Mouse (Mus musculus) lung, postnatal 14 days (tissue): Measurements from ENCODE around the gene Psma6.

Experiments used
- DNase-seq: peaks from one replicate; pipeline ENCODE4 v3.0.0; 2021

The Psma6 gene

GRCm38 (mm10) chr12:55440416-55440815, 56.4 kb downstream of the Psma6 start:
- no peak for DNase-seq

- DNase-seq: no peak
Observed at GRCm38 (mm10) chr12:55442245-55442644, 58.2 kb downstream of the Psma6 start.

GRCm38 (mm10) chr12:55442861-55443850, 59.1 kb downstream of the Psma6 start:
- DNase-seq: peak; percentile 90

GRCm38 (mm10) chr12:55444031-55444451, 60.0 kb downstream of the Psma6 start:
- no peak for DNase-seq

GRCm38 (mm10) chr12:55445583-55445982, 61.6 kb downstream of the Psma6 start:
- DNase-seq: no peak

GRCm38 (mm10) chr12:55446366-55446745, 62.3 kb downstream of the Psma6 start:
- no peak for DNase-seq

- DNase-seq: peak; percentile 72
Observed at GRCm38 (mm10) chr12:55446746-55447395, 62.8 kb downstream of the Psma6 start.

GRCm38 (mm10) chr12:55447396-55447760, 63.4 kb downstream of the Psma6 start:
- no peak for DNase-seq

- DNase-seq: no peak
Observed at GRCm38 (mm10) chr12:55448457-55448856, 64.4 kb downstream of the Psma6 start.

- DNase-seq: no peak
Observed at GRCm38 (mm10) chr12:55449048-55449447, 65.0 kb downstream of the Psma6 start.

GRCm38 (mm10) chr12:55450421-55450820, 66.4 kb downstream of the Psma6 start:
- DNase-seq: no peak

- DNase-seq: no peak
Observed at GRCm38 (mm10) chr12:55452839-55453238, 68.8 kb downstream of the Psma6 start.

- DNase-seq: no peak
Observed at GRCm38 (mm10) chr12:55453924-55454323, 69.9 kb downstream of the Psma6 start.

GRCm38 (mm10) chr12:55455206-55455605, 71.2 kb downstream of the Psma6 start:
- no peak for DNase-seq

GRCm38 (mm10) chr12:55456136-55456535, 72.1 kb downstream of the Psma6 start:
- no peak for DNase-seq

- no peak for DNase-seq
Observed at GRCm38 (mm10) chr12:55456893-55457292, 72.9 kb downstream of the Psma6 start.

- no peak for DNase-seq
Observed at GRCm38 (mm10) chr12:55459739-55460138, 75.7 kb downstream of the Psma6 start.

- DNase-seq: no peak
Observed at GRCm38 (mm10) chr12:55460900-55461299, 76.9 kb downstream of the Psma6 start.

- DNase-seq: no peak
Observed at GRCm38 (mm10) chr12:55461767-55462166, 77.7 kb downstream of the Psma6 start.

GRCm38 (mm10) chr12:55462456-55462855, 78.4 kb downstream of the Psma6 start:
- no peak for DNase-seq

GRCm38 (mm10) chr12:55463087-55463486, 79.1 kb downstream of the Psma6 start:
- DNase-seq: no peak

GRCm38 (mm10) chr12:55463992-55464845, 80.2 kb downstream of the Psma6 start:
- peak; percentile 70 for DNase-seq

- peak; percentile 59 for DNase-seq
Observed at GRCm38 (mm10) chr12:55464846-55465361, 80.9 kb downstream of the Psma6 start.
